Mouse (Mus musculus): ENCODE results near the gene Pdgfd.

Gene Pdgfd

DNA sequence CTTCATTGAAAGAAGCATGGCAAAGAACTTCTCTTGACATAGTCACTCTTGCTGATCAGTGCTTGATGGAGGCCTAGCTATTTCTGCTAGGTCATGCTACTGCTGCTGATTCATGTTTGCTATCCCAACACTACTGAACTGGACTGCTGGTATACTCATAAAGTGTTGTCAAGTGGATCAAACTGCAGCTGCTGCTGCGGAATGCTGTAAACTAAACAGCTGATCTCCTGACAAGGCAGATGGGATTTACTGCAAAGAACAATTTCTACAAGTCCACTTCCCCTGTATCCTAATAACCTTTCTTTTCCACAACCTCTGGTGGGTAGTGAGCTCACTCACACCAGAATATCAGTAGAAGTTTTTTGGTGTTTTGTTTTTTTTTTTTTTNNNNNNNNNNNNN is 148.7 kb downstream of the Pdgfd start:
- no peak for DNase-seq (ENCODE audit: low read depth)

DNA sequence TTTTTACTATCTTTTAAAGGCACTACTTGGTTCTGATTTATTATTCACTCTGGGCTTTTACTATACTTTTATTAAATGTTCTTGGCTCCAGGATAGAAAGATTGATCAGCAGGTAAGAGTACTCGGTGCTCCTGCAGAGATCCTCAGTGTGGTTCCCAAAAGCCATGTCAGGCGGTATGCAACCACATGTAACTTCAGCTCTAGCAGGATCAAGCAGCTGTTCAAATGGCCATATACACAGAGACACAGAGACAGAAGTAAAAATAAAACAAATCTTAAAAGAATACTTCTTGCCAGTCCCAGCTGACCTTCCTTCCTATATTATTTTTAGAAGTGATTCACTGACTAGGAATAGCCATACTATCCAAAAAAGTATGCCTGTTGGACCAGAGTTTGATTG is 157.0 kb downstream of the Pdgfd start:
- no peak for DNase-seq (ENCODE audit: low read depth)

DNA sequence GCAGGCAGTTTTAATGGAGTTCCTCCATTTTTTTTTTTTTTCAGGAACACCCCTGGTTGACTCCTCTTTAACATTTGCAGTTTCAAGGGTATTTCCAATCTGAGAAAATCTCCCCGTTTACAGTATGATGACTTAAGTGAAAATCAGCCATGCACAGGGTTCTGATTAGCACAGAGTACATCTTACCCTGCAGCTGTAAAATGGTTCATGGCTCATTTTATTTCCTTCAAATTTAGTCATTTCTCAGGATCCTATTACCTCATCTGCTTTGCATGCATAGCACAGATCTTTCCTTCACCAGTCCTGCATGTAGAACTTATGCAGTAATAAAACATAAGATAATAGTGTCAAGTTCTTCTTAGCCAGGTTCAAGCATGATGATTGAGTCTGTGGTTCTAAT is 165.1 kb downstream of the Pdgfd start:
- DNase-seq (ENCODE audit: low read depth), result no peak

DNA sequence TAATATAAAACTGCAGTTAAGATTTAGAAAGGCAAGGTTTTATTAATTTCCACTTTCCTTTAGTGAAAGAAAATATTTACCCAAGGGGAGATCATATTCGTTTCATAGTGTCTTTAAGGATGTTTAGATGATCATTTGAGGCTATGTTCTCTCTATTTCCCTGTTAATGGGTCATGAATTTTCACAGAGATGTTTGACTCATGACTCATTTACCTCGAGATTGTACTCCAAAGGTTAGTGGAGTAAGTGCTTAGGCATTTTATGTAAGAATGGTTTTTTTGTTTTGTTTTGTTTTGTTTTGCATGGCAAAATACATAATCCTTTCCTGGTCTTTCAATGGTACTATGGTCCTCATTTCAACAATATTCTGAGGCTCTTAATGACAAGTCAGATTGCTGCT is 167.9 kb downstream of the Pdgfd start:
- DNase-seq (ENCODE audit: low read depth), result no peak

DNA sequence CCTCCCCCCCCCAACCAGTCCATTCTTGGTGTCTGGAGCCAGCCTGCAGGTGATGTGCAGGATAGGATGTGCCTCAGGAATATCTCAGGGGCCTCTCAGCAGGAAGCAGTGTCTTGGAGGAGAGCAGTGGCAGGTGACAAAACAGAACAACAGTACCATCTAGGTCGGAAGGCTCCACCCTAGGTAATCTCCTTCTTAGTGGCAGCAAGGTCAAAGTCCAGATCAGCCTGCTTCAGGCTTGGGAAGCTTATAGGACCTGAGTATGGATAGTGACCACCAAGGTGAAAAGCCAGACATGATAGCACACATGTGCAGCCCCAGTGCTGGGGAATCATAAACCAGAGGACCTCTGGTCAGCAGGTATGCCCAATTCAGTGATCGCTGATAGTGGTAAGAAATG is 169.5 kb downstream of the Pdgfd start:
- DNase-seq (ENCODE audit: low read depth), result no peak

DNA sequence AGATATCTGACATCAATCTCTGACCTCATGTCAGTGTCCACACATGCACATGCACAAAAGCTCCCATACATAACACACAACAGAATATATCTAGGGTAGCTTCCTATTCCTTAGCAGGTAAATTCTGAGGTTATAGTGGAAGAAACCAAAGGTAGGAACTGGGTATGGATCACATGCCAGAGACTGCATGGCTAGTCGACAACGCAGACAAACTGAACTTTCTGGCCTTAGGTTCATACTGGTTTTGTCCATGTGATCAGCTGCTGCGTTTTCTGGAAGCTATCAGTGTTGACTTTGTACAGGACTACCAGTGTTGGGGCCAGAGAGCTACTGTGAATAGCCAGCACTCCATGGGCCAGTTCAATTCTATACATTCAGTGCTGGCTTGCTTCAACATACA is 170.0 kb downstream of the Pdgfd start:
- no peak for DNase-seq (ENCODE audit: low read depth)

DNA sequence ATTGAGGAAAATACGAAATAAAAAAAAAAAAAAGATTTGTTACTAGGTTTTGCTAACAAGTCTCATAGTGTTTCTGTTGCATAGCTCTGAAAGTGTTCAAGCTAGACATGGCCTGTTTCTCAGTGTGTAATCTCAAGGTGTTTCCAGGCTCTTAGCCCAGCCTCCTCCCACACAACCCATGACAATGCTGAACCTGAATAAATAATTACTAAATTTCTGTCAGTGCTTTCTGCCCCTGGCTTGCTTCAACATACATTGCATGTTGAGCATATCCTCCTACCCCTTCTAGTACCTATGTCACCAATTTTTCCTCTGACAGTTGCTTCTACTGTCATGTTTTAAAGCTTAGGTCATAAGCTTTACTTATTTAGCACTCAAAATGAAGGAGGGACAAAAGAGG is 171.0 kb downstream of the Pdgfd start:
- DNase-seq (ENCODE audit: low read depth), result no peak

DNA sequence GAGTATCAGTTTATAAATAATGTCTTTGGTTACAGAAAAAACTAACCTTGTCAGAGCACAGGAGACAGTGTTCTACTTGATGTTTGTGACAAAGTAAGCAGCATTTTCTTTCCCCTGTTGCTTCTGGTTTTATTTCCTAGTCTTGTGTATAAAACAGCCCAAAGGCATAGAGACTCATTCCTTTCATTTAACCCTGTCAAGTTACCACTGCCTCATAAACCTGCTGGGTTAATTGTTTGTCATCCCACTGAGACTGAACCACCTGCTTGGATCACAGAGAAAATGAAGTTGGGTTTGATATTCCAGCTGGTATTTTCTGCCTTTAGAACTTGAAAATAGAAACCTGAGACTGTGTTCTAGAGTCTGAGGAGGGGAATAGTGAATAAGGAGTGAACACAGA is 172.4 kb downstream of the Pdgfd start:
- DNase-seq (ENCODE audit: low read depth), result no peak

DNA sequence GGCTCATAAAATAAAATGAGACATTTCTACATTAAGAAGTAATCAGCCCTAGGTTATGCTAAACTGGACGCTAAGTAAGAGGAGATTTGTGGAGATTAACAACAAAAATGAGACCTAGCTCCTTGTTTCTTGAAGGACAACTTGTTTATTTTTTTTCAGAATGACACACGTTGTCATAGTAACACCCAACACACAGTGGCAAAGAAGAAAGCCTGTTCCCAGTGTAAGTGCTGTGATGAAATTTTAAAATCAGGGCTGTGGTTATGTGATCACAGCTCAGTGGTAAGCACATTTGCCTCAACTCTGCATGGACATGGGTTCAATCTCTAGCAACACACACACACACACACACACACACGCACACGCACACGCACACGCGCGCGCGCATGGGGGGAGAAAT is 174.5 kb downstream of the Pdgfd start:
- DNase-seq (ENCODE audit: low read depth), result no peak

DNA sequence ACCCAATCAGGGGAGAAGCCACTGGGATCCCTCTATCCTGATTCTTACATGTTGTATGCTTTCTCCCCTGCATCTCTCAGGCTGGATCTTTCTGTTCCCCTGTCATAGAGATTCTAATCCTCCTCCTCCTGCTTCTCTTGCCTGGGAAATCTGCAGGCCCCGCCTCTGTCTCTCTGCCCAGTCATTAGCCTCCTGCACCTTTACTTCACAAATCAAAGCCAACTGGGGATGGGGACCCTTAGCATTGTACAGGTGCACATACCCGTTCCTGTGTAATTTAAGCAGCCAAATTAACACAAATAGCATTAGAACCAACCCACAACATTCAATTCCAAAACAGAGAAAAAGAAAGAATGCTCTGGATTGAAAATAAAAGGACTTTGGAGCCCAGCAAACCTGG is 176.1 kb downstream of the Pdgfd start:
- no peak for DNase-seq (ENCODE audit: low read depth)

DNA sequence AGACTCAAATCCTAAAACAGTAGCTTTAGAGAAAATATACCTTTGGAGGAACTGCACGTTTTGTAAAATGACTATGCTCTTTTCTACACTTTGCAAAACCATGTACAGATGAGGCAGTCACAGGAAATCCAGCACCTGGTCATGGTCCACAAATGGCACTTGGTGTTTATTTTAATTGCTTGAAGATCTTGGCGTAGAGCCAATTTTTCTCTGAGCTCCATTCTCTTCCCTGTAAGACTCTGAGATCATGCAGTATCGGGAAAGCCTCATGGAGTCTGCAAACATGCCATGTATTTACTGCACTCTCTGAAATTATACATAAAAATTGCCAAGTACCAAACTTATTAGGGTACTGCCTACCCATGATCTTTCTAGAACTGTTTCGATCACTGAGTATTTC is 176.5 kb downstream of the Pdgfd start:
- no peak for DNase-seq (ENCODE audit: low read depth)

DNA sequence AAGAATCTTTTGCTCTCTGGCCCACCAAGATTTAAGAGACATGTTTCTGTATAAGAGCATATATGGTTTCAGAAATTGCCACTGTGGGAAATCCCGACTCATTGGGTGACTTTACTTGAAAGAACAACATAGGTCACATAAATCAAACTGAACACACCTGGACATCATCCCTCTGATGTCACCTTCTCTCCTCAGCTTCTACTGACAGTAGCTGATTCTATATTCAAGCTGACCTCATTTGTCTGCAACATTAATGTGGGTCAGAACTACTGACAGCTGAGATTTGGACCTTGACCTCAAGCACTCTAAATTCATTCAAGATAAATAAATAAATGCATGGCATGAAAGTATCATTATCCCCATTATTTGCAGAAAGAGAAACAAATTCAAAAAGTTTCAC is 177.0 kb downstream of the Pdgfd start:
- no peak for DNase-seq (ENCODE audit: low read depth)

DNA sequence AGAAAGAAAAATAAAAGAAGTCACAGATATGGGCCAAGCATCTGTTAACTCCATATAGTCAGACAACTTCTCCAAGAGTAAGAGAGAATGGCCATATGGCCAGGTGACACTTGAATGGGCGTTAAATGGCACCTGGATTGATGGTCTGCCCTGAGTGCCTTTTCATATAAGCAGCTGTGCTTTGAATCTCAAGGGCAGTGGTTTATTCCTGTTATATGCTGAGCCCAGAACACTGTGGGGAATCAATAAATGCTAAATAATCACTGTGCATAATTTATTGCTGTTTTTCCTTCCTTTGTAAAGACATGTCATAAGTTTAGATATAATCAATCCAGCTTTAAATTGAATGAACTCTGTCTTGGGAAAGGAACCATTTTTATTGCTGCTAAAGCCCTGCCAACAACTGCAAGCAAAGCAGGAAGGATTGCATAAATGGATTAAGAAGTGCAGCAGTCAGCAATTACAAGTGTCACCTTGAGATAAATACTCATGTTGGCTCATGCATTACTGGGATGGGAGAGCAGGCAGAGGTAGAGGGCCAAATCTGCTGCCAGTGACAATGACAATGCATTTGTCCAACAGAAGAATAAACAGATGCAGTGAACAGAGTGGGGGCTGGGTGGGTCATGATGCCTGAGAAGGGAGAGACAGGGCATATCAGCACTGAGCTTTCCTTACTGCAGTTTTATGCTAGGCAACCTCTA is 185.0 kb downstream of the Pdgfd start:
- DNase-seq (ENCODE audit: low read depth), result no peak

DNA sequence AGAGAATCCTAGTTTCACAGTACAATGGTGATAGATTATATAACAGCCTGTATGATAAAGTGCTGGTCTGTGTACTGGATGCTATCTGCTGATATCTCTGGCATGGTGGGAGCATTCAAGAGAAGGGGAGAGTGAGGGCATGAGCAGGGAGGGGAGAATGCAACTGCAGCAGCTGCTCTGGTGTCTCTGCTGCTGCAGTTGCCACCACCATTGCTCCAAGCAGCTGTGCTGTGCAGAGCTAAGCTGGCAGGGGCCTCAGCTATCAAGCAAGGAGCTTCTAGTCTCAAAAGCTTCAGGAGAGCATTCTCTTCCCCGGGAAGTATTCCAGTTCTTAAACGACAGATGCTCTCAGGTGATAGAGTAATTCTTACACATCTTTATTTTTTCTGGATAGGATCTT is 192.4 kb downstream of the Pdgfd start:
- no peak for DNase-seq (ENCODE audit: low read depth)

DNA sequence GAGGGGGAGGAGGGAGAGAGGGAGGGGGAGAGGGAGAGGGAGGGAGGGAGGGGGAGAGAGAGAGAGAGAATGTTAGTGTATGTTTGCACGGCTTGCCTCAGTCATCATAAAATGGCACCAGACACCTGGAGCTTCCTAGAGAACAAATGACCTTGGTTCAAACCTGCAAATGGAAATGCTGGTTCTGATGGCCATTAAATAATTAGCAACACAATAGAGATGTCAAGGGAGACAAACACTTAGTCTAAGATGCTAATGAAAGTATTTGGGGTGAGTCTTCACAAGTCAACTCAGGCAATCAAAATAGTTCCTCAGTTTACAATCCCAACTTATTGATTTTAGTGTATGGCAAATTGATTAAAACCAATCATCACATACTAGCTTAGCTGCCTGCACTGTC is 198.2 kb downstream of the Pdgfd start:
- no peak for DNase-seq (ENCODE audit: low read depth)

DNA sequence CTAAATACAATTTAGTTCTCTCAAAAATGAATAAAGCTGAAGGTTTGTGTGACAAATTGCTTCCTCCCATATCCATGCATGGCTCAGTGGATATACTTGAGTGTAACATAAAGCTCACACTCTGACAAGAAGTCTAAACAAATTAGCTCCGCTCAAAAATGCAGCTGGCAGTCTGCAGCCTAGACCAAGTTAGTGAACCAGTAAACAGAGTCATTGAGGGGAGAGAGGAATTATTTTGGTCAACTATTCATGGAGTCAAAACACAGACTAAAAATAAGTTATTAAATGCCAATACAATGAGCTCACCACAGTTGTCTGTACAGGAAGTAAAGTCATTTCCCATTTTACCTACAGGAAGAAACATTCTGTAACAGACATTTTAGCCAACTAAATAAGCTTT is 233.4 kb downstream of the Pdgfd start:
- peak; percentile 6 for DNase-seq (ENCODE audit: low read depth)

DNA sequence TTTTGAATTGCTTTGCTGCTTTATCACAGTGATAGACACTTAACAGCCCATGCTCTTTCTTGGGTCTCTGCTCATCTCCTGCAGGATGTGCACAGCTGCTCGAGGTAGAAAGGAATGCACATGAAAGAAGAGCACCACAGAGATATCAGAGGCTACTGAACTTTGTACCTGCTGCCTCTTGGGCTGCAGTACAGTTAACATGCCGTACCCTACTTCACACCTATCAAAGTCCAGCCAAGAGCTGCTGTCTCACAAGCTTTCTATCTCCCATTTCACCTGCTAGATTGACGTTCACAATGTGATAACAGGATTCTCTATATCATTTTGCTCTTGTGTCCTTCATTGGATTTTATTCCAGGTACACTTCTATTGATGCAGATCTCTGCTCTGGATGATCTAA is 238.2 kb downstream of the Pdgfd start:
- DNase-seq (ENCODE audit: low read depth), result no peak

DNA sequence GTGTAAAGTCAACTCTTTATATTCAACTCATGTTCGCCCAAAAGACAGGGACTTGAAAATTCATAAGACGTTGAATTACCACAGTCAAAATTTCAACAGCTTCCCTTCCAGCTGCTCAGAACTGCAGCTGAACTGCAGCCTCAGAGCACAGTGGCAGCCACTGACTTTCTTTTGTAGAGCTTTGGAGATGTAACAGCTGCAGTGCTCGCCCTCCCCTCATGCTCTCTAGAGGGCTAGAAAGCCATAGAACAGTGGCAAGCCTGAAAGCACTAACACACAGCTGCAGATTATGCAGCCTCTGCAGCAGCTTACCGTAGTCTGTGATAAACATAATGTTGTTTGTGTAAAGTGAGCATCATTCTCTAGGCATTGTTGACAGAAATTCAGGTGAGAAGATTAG is 239.6 kb downstream of the Pdgfd start:
- DNase-seq (ENCODE audit: low read depth), result no peak

DNA sequence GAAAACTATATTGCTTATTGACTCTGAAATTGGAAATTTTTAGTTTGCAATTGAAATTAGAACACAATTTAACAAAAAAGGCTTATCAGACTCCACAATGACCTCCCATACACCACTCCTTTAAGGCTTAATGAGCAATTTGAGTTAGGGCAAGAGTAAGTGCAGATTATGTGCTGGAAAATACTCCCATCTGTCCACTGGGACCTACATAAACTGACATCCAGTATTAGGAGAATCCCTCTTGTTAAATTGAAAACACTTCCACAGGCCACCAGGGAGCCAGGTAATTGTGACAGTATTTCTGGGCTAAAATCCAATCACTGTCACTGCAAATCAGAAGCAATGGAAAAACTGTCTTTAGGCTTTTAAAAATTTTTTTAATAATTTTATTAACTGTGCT is 256.2 kb downstream of the Pdgfd start:
- no peak for DNase-seq (ENCODE audit: low read depth)
